Mouse (Mus musculus) MEL (cell line): ENCODE measurements around the gene Frmd7.

Experiments
- EP300 ChIP-seq, 2 experiments: IDR thresholded peaks; 2 replicates each; pipeline ENCODE4 v1.6.1; 2011; ENCODE audit warnings: improper control_type of control experiment in 2 of 2, low read length in 2 of 2, low read depth in 1 of 2, mild to moderate bottlenecking in 1 of 2
- KAT2A ChIP-seq: conservative IDR thresholded peaks from 2 replicates; pipeline ENCODE4 v1.6.1; 2012; ENCODE audit warnings: low read depth, low read length, improper control_type of control experiment, inconsistent platforms

DNA sequence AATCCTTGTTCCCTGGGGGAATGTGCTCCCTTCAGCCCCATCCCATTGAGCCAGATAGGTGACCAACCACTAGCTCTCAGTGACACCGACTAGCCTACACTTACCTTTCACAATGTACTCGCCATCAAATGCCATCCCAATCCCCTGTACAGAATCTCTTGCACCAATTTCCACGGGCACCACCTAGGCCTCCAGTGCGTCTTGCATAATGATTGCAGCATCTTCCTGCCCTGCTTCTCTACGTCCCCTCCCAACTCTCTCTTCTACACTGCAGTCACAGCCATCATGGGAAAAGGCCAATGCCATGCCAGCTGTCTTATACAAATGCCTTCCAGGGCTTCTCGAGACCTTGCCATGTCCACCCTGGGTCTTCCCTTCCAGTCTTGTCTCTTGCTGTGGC, 47.4 kb upstream of the Frmd7 start:
- TF ChIP-seq KAT2A, result no peak
- no peak for TF ChIP-seq EP300 (IDR thresholded peaks at IDR 0.05; ENCODE audit: low read depth in 1 of 2, low read length in 2 of 2)
